Mouse (Mus musculus): ENCODE measurements at regions not wholly inside any gene's neighbourhood (a gene's known extent, or its start where the extent isn't known, plus 50 kb on each side); places are given as distances from the start of the nearest gene placed in this dataset.

DNA sequence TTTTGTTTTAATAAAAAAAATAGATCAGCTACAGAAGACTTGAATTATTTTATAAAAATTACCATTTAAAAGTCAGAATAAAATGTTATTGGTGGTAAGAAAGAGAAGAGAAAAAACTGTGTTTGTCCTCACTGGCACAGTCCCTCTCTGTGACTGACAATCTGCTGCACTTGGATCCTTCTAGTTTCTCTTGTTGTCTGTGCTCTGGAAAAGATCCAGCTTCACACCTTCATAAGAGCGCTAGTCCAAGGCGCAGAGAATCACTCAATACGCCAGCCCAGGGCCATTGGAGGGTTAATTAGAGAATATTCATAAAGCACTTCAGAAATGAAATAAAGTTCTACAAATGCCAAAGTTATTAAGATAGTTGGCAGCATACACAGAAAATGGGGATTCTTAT is 153.8 kb downstream of the Lmbrd1 start:
- H3K4me2 ChIP-seq: no peak overlapping the region
- no peaks in the 10 kb centered on the region for H3K4me1 ChIP-seq (replicated peaks)
- H3K9me3 ChIP-seq: no peaks in the 10 kb centered on the region
- H3K27ac ChIP-seq (replicated peaks): no peak overlapping the region
- H3K27me3 ChIP-seq: no peaks in the 10 kb centered on the region
- H3K36me3 ChIP-seq: no peaks in the 10 kb centered on the region
- H3K4me3 ChIP-seq: no peak overlapping the region
- WGBS: 96% methylated on average over 3 of the region's 3 CpGs
- ATAC-seq (ENCODE audit: low FRiP score, low read depth): no peak
- H3K9ac ChIP-seq: no peak overlapping the region

- Histone ChIP-seq H3K4me3 (no peak overlapping the region), H3K4me1 (replicated peaks) (no peaks in the 10 kb centered on the region), H3K36me3 (no peaks in the 10 kb centered on the region), H3K27me3 (no peaks in the 10 kb centered on the region), H3K9ac (no peak overlapping the region), H3K9me3 (no peaks in the 10 kb centered on the region), H3K27ac (replicated peaks) (no peak overlapping the region), H3K4me2 (no peak overlapping the region)
- 86% methylated on average over 7 of the region's 7 CpGs for WGBS
- no peak for ATAC-seq (ENCODE audit: low FRiP score, low read depth)
Measured at GRCm38 (mm10) chr1:24866877-24867276, 188.4 kb downstream of the Lmbrd1 start.

- WGBS: 27% methylated on average over 12 of the region's 12 CpGs
- Histone ChIP-seq H3K9me3 (no peaks in the 10 kb centered on the region), H3K27ac (replicated peaks) (peak overlapping the region; percentile 65), H3K9ac (peak overlapping the region; percentile 13; the same call in 1 of the 2 replicates), H3K4me2 (peak overlapping the region; percentile 53), H3K27me3 (no peaks in the 10 kb centered on the region), H3K36me3 (no peaks in the 10 kb centered on the region), H3K4me3 (peak overlapping the region; percentile 30), H3K4me1 (replicated peaks) (no peaks in the 10 kb centered on the region)
- ATAC-seq (ENCODE audit: low FRiP score, low read depth): peak; percentile 77
Measured at GRCm38 (mm10) chr1:24869772-24870171, 191.3 kb downstream of the Lmbrd1 start.

DNA sequence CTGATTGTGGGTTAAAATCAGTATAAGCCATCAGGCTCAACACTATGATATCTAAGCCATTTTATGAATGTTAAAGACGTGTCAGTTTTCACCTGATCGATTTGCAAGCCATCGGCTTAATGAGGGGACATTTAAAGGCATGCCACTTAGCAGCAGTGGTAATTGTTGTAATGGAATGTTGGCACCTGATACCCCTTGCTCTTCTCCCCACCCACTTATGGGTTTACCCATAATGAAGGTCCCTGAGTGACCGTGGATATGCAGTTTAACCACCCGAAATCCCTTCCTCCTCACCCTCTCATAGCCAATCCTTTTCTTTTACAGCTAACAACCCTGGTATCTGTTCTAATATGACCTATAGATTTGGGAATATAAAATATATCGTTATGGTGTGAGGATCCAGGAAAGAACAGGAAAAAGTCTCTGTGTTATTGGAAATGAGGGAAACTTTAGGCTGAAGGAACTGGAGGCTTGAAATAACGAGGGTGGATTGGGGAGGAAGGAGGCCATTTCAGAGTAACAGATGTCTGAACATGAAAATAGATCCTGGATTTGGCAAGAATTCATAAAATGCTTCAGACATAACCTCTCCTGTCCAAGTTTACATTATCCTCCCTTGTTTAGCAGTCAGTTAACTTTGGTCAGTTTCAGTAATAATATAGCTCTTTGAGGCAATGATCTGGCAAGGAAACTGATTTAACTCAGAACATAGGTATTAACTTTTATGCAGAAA is 192.4 kb downstream of the Lmbrd1 start:
- no peak overlapping the region for H3K4me3 ChIP-seq
- H3K27ac ChIP-seq (replicated peaks): no peak overlapping the region
- WGBS: 65% methylated on average over 7 of the region's 7 CpGs
- no peaks in the 10 kb centered on the region for H3K36me3 ChIP-seq
- H3K9me3 ChIP-seq: no peaks in the 10 kb centered on the region
- H3K9ac ChIP-seq: no peak overlapping the region
- H3K27me3 ChIP-seq: no peaks in the 10 kb centered on the region
- no peak overlapping the region for H3K4me2 ChIP-seq
- no peaks in the 10 kb centered on the region for H3K4me1 ChIP-seq (replicated peaks)
- ATAC-seq (ENCODE audit: low FRiP score, low read depth): no peak

DNA sequence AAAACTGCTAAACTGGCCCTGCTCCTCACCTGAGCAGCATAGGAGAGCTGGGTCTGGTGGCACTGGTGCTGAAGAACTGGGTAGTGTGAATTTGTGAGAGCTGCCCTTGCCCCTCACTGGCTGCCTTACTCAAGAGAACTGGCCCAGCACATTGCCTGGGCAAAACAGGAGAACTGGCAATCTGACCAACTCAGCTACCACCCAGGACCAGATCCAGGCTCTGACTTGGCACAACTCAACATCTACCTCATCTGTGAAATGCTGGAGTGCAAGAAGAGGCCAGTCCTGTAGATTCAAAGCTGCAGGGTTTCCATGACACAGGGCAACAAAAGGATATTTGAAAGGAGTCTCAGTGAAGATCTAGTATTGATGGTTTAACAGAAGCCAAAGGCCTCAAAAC is 198.6 kb downstream of the Lmbrd1 start:
- ATAC-seq (ENCODE audit: low FRiP score, low read depth): 0 out of 2 replicates have a peak, but pooled peaks have one; percentile 3
- H3K4me2 ChIP-seq: no peak overlapping the region
- no peaks in the 10 kb centered on the region for H3K27me3 ChIP-seq
- H3K4me1 ChIP-seq (replicated peaks): no peaks in the 10 kb centered on the region
- no peak overlapping the region for H3K27ac ChIP-seq (replicated peaks)
- H3K36me3 ChIP-seq: no peaks in the 10 kb centered on the region
- no peaks in the 10 kb centered on the region for H3K9me3 ChIP-seq
- H3K9ac ChIP-seq: no peak overlapping the region
- no peak overlapping the region for H3K4me3 ChIP-seq

- Histone ChIP-seq H3K4me2 (no peak overlapping the region), H3K4me1 (replicated peaks) (no peaks in the 10 kb centered on the region), H3K36me3 (no peaks in the 10 kb centered on the region), H3K9ac (no peak overlapping the region), H3K27me3 (no peaks in the 10 kb centered on the region), H3K4me3 (no peak overlapping the region), H3K27ac (replicated peaks) (no peak overlapping the region), H3K9me3 (no peaks in the 10 kb centered on the region)
- no peak for ATAC-seq (ENCODE audit: low FRiP score, low read depth)
Measured at GRCm38 (mm10) chr1:24883638-24884037, 205.2 kb downstream of the Lmbrd1 start.

- no peak overlapping the region for H3K4me2 ChIP-seq
- no peak overlapping the region for H3K4me3 ChIP-seq
- H3K9ac ChIP-seq: no peak overlapping the region
- 37% methylated on average over 2 of the region's 2 CpGs for WGBS
- H3K27ac ChIP-seq (replicated peaks): no peak overlapping the region
- ATAC-seq (ENCODE audit: low FRiP score, low read depth): no peak
- H3K27me3 ChIP-seq: no peaks in the 10 kb centered on the region
- no peaks in the 10 kb centered on the region for H3K36me3 ChIP-seq
- H3K9me3 ChIP-seq: no peaks in the 10 kb centered on the region
- no peaks in the 10 kb centered on the region for H3K4me1 ChIP-seq (replicated peaks)
Measured at GRCm38 (mm10) chr1:24901278-24901677, 222.8 kb downstream of the Lmbrd1 start.

- Histone ChIP-seq H3K36me3 (no peaks in the 10 kb centered on the region), H3K4me3 (no peak overlapping the region), H3K4me2 (no peak overlapping the region), H3K27ac (replicated peaks) (no peak overlapping the region), H3K27me3 (no peaks in the 10 kb centered on the region), H3K9ac (no peak overlapping the region), H3K9me3 (no peaks in the 10 kb centered on the region), H3K4me1 (replicated peaks) (no peaks in the 10 kb centered on the region)
- no peak for ATAC-seq (ENCODE audit: low FRiP score, low read depth)
- 48% methylated on average over 3 of the region's 3 CpGs for WGBS
Measured at GRCm38 (mm10) chr1:24938303-24939263, 260.2 kb downstream of the Lmbrd1 start.

- Histone ChIP-seq H3K4me1 (replicated peaks) (no peaks in the 10 kb centered on the region), H3K9me3 (no peaks in the 10 kb centered on the region), H3K27me3 (no peaks in the 10 kb centered on the region), H3K27ac (replicated peaks) (no peak overlapping the region), H3K4me2 (no peak overlapping the region), H3K9ac (no peak overlapping the region), H3K4me3 (no peak overlapping the region), H3K36me3 (no peaks in the 10 kb centered on the region)
- ATAC-seq (ENCODE audit: low FRiP score, low read depth): peak; percentile 76; the same call in 1 of the 2 replicates
- 56% methylated on average over 8 of the region's 8 CpGs for WGBS
Measured at GRCm38 (mm10) chr1:24942757-24943296, 264.4 kb downstream of the Lmbrd1 start.

DNA sequence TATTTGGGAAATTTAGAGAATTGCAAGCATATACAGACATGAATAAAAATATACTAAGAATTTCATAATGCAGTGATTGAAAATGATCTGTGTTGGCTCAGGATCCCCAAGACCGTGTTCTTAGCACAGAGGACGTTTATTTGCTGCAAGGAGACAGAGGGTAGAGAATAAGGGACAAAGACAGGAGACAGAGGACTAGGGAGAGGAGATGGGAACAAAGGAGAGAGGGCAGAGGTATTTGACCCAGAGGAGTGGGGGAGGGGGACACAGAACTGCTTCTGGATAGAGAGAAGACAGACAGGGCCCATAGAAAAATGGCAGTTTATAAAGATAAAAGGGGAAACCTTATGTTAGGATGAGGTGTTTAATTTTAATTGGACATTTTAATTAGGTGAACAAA is 265.0 kb downstream of the Lmbrd1 start:
- no peaks in the 10 kb centered on the region for H3K4me1 ChIP-seq (replicated peaks)
- H3K4me2 ChIP-seq: no peak overlapping the region
- no peaks in the 10 kb centered on the region for H3K36me3 ChIP-seq
- H3K27ac ChIP-seq (replicated peaks): no peak overlapping the region
- ATAC-seq (ENCODE audit: low FRiP score, low read depth): no peak
- no peak overlapping the region for H3K4me3 ChIP-seq
- no peaks in the 10 kb centered on the region for H3K27me3 ChIP-seq
- H3K9ac ChIP-seq: no peak overlapping the region
- no peaks in the 10 kb centered on the region for H3K9me3 ChIP-seq
- 4% methylated on average over 2 of the region's 2 CpGs for WGBS

DNA sequence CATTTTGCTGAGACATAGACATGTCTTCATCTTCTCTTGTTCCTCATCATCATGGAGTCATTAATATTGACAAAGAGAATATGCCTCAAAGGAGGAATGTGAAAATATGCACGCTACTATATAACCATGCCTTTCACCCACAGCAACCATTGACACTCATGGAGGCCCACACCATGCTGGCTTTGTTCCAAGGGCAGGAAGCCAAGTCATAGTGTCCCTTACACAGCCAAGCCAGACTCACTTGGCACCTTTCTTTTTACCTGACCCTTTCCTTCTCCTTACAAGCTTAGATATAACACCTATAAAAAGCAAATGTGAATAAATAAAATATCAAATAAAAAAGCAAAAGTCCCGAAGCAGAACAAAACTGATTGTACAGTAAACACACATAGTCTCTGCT is 294.3 kb downstream of the Lmbrd1 start:
- H3K27me3 ChIP-seq: no peaks in the 10 kb centered on the region
- WGBS: 70% methylated on average over 2 of the region's 2 CpGs
- H3K4me1 ChIP-seq (replicated peaks): no peaks in the 10 kb centered on the region
- H3K9ac ChIP-seq: no peak overlapping the region
- H3K9me3 ChIP-seq: no peaks in the 10 kb centered on the region
- no peak overlapping the region for H3K27ac ChIP-seq (replicated peaks)
- ATAC-seq (ENCODE audit: low FRiP score, low read depth): no peak
- H3K4me3 ChIP-seq: no peak overlapping the region
- H3K36me3 ChIP-seq: no peaks in the 10 kb centered on the region
- H3K4me2 ChIP-seq: no peak overlapping the region

Measured in hindbrain, embryonic 15.5 days (tissue).